Mouse (Mus musculus) heart, embryonic 10.5 days (tissue): ENCODE data around the gene Cdc14a. TPM values are rescaled to one million over a fixed set of nuclear protein-coding genes. Genes with fewer than 3 reads are reported as not detected.

Experiments
- DNase-seq: peaks from one replicate; pipeline ENCODE4 v3.0.0-alpha.2; 2017; ENCODE audit warnings: low spot score
- H3K27ac ChIP-seq: fragments of 300-500 bp; sonication (generic); 2 replicates; pipeline ENCODE4 v1.5.1; 2016; ENCODE audit warnings: mild to moderate bottlenecking
- H3K27me3 ChIP-seq: fragments of 300-500 bp; sonication (generic); 2 replicates; pipeline ENCODE4 v1.6.1; 2016; ENCODE audit warnings: mild to moderate bottlenecking; ENCODE audit not compliant: poor library complexity, insufficient read depth, severe bottlenecking
- H3K36me3 ChIP-seq: fragments of 300-500 bp; sonication (generic); 2 replicates; pipeline ENCODE4 v1.6.1; 2016; ENCODE audit warnings: mild to moderate bottlenecking, moderate library complexity
- H3K4me1 ChIP-seq: fragments of 300-500 bp; sonication (generic); 2 replicates; pipeline ENCODE4 v1.6.1; 2016; ENCODE audit warnings: mild to moderate bottlenecking
- H3K4me3 ChIP-seq: fragments of 300-500 bp; sonication (generic); 2 replicates; pipeline ENCODE4 v1.5.1; 2016; ENCODE audit warnings: mild to moderate bottlenecking, moderate library complexity
- H3K9me3 ChIP-seq: fragments of 300-500 bp; sonication (generic); 2 replicates; pipeline ENCODE4 v1.6.1; 2016; ENCODE audit warnings: mild to moderate bottlenecking, moderate library complexity
- WGBS: fragments of 180-500 bp; shearing (Covaris S2); methylation state at CpG from one replicate; pipeline ENCODE4 v1.1.7; 2016; 5-methylcytosine and 5-hydroxymethylcytosine counted together
- polyA plus RNA-seq: library from polyadenylated mRNA; unstranded; fragments of >200 nt; fragmentation: Nextera tagmentation; extraction: Ambion mirVana; gene quantifications from 2 replicates; pipeline ENCODE4 v1.2.1, GENCODE M21; 2016

The Cdc14a gene
- 7.4 and 8.6 TPM in 2 replicates for polyA plus RNA-seq

- Histone ChIP-seq H3K4me1 (peaks cover 18% of the 10 kb centered on the region), H3K9me3 (no peaks in the 10 kb centered on the region), H3K36me3 (peaks cover 16% of the 10 kb centered on the region), H3K27ac (peak within 1 kb of the TSS; percentile 93), H3K4me3 (peak within 1 kb of the TSS; percentile 97), H3K27me3 (no peaks in the 10 kb centered on the region)
- WGBS = under 1% methylated on average over 64 of the region's 64 CpGs
- DNase-seq = peak; percentile 97
Observed at GRCm38 (mm10) chr3:116423353-116424159, at the start of gene Cdc14a. Cdc14a (minus strand) TSS chr3:116424032.

- Histone ChIP-seq H3K36me3 (no peaks in the 10 kb centered on the region), H3K4me1 (0 out of 2 replicates have a peak, but pooled peaks cover 8% of the 10 kb centered on the region), H3K9me3 (no peaks in the 10 kb centered on the region), H3K4me3 (no peak overlapping the region), H3K27ac (no peak overlapping the region), H3K27me3 (no peaks in the 10 kb centered on the region)
- no peak for DNase-seq
- WGBS = 85% methylated on average over 12 of the region's 12 CpGs
Observed at GRCm38 (mm10) chr3:116465709-116466108, 41.9 kb upstream of the Cdc14a start.

- Histone ChIP-seq H3K4me3 (no peak overlapping the region), H3K27me3 (no peaks in the 10 kb centered on the region), H3K36me3 (no peaks in the 10 kb centered on the region), H3K27ac (no peak overlapping the region), H3K9me3 (no peaks in the 10 kb centered on the region), H3K4me1 (0 out of 2 replicates have a peak, but pooled peaks cover 8% of the 10 kb centered on the region)
- WGBS = 77% methylated on average over 2 of the region's 2 CpGs
- DNase-seq = no peak
Observed at GRCm38 (mm10) chr3:116464318-116464717, 40.5 kb upstream of the Cdc14a start.

GRCm38 (mm10) chr3:116461053-116461452, 37.2 kb upstream of the Cdc14a start:
- Histone ChIP-seq H3K9me3 (0 out of 2 replicates have a peak, but pooled peaks cover 3% of the 10 kb centered on the region), H3K27ac (no peak overlapping the region), H3K4me3 (no peak overlapping the region), H3K4me1 (0 out of 2 replicates have a peak, but pooled peaks cover 4% of the 10 kb centered on the region), H3K27me3 (no peaks in the 10 kb centered on the region), H3K36me3 (no peaks in the 10 kb centered on the region)
- 81% methylated on average over 4 of the region's 4 CpGs for WGBS
- no peak for DNase-seq

- no peaks in the 10 kb centered on the region for H3K27me3 ChIP-seq
- no peaks in the 10 kb centered on the region for H3K4me1 ChIP-seq
- DNase-seq = no peak
- no peaks in the 10 kb centered on the region for H3K36me3 ChIP-seq
- 7% methylated on average over 1 of the region's 1 CpGs for WGBS
- no peak overlapping the region for H3K27ac ChIP-seq
- H3K4me3 ChIP-seq = no peak overlapping the region
- H3K9me3 ChIP-seq = 0 out of 2 replicates have a peak, but pooled peaks cover 3% of the 10 kb centered on the region
Observed at GRCm38 (mm10) chr3:116454529-116454928, 30.7 kb upstream of the Cdc14a start.

- no peak overlapping the region for H3K4me3 ChIP-seq
- H3K36me3 ChIP-seq = no peaks in the 10 kb centered on the region
- H3K27me3 ChIP-seq = no peaks in the 10 kb centered on the region
- H3K4me1 ChIP-seq = no peaks in the 10 kb centered on the region
- H3K27ac ChIP-seq = no peak overlapping the region
- no peaks in the 10 kb centered on the region for H3K9me3 ChIP-seq
- DNase-seq = no peak
- 77% methylated on average over 3 of the region's 3 CpGs for WGBS
Observed at GRCm38 (mm10) chr3:116450741-116451140, 26.9 kb upstream of the Cdc14a start.

- DNase-seq = no peak
- Histone ChIP-seq H3K36me3 (no peaks in the 10 kb centered on the region), H3K4me3 (no peak overlapping the region), H3K4me1 (no peaks in the 10 kb centered on the region), H3K27ac (no peak overlapping the region), H3K9me3 (no peaks in the 10 kb centered on the region), H3K27me3 (no peaks in the 10 kb centered on the region)
- 83% methylated on average over 9 of the region's 9 CpGs for WGBS
Observed at GRCm38 (mm10) chr3:116444327-116444726, 20.5 kb upstream of the Cdc14a start.

GRCm38 (mm10) chr3:116442788-116443187, 19.0 kb upstream of the Cdc14a start:
- DNase-seq = no peak
- Histone ChIP-seq H3K36me3 (no peaks in the 10 kb centered on the region), H3K4me3 (no peak overlapping the region), H3K27ac (no peak overlapping the region), H3K27me3 (no peaks in the 10 kb centered on the region), H3K9me3 (no peaks in the 10 kb centered on the region), H3K4me1 (no peaks in the 10 kb centered on the region)
- WGBS = 80% methylated on average over 1 of the region's 1 CpGs

- H3K36me3 ChIP-seq = no peaks in the 10 kb centered on the region
- 87% methylated on average over 15 of the region's 15 CpGs for WGBS
- no peak overlapping the region for H3K27ac ChIP-seq
- no peak overlapping the region for H3K4me3 ChIP-seq
- no peaks in the 10 kb centered on the region for H3K27me3 ChIP-seq
- DNase-seq = no peak
- H3K9me3 ChIP-seq = no peaks in the 10 kb centered on the region
- no peaks in the 10 kb centered on the region for H3K4me1 ChIP-seq
Observed at GRCm38 (mm10) chr3:116441518-116442205, 17.8 kb upstream of the Cdc14a start.

GRCm38 (mm10) chr3:116440066-116440997, 16.5 kb upstream of the Cdc14a start:
- Histone ChIP-seq H3K36me3 (no peaks in the 10 kb centered on the region), H3K4me1 (no peaks in the 10 kb centered on the region), H3K27ac (no peak overlapping the region), H3K4me3 (no peak overlapping the region), H3K9me3 (no peaks in the 10 kb centered on the region), H3K27me3 (no peaks in the 10 kb centered on the region)
- 67% methylated on average over 8 of the region's 8 CpGs for whole genome bisulfite sequencing
- DNase-seq = no peak

GRCm38 (mm10) chr3:116436811-116437601, 13.2 kb upstream of the Cdc14a start:
- Histone ChIP-seq H3K4me1 (no peaks in the 10 kb centered on the region), H3K4me3 (no peak overlapping the region), H3K9me3 (no peaks in the 10 kb centered on the region), H3K27ac (no peak overlapping the region), H3K27me3 (no peaks in the 10 kb centered on the region), H3K36me3 (no peaks in the 10 kb centered on the region)
- 79% methylated on average over 9 of the region's 9 CpGs for WGBS
- DNase-seq = no peak

- 70% methylated on average over 3 of the region's 3 CpGs for WGBS
- no peaks in the 10 kb centered on the region for H3K9me3 ChIP-seq
- H3K27me3 ChIP-seq = no peaks in the 10 kb centered on the region
- H3K36me3 ChIP-seq = no peaks in the 10 kb centered on the region
- no peaks in the 10 kb centered on the region for H3K4me1 ChIP-seq
- no peak overlapping the region for H3K27ac ChIP-seq
- H3K4me3 ChIP-seq = no peak overlapping the region
- DNase-seq = no peak
Observed at GRCm38 (mm10) chr3:116436113-116436512, 12.3 kb upstream of the Cdc14a start.
